Mouse (Mus musculus) forebrain, embryonic 11.5 days (tissue): ENCODE measurements at regions not wholly inside any gene's neighbourhood (a gene's known extent, or its start where the extent isn't known, plus 50 kb on each side); places are given as distances from the start of the nearest gene placed in this dataset.
A peak's percentile ranks its signal among the peaks of the same experiment; 100 is the strongest.
"Not testable (repeated sequence)": the region's sequence is repeated elsewhere in the genome, so short reads cannot be mapped to it uniquely, and the experiment has no call there.

ENCODE experiments used
- ATAC-seq: fragments of 200-750 bp; cut with Nextera tagmentation; replicated peaks from 2 replicates; pipeline ENCODE4 v1.8.0; 2017; ENCODE audit warnings: moderate TSS enrichment; ENCODE audit not compliant: low FRiP score
- DNase-seq: peaks from one replicate; pipeline ENCODE4 v3.0.0-alpha.2; 2017; ENCODE audit warnings: low spot score
- H3K27ac ChIP-seq: fragments of 300-500 bp; sonication (generic); 2 replicates; pipeline ENCODE4 v1.5.1; 2014; ENCODE audit warnings: low read depth, low read length
- H3K27me3 ChIP-seq: fragments of 300-500 bp; sonication (generic); 2 replicates; pipeline ENCODE4 v1.6.1; 2014; ENCODE audit warnings: mild to moderate bottlenecking, low read length, mixed read lengths; ENCODE audit not compliant: control insufficient read depth, insufficient read depth
- H3K36me3 ChIP-seq: fragments of 300-500 bp; sonication (generic); 2 replicates; pipeline ENCODE4 v1.6.1; 2014; ENCODE audit warnings: mild to moderate bottlenecking, low read length, moderate library complexity, mixed read lengths; ENCODE audit not compliant: control insufficient read depth, insufficient read depth
- H3K4me1 ChIP-seq: fragments of 300-500 bp; sonication (generic); replicated peaks from 2 replicates; pipeline ENCODE4 v1.6.1; 2014; ENCODE audit warnings: low read length, mixed read lengths; ENCODE audit not compliant: control insufficient read depth, insufficient read depth
- H3K4me2 ChIP-seq: fragments of 300-500 bp; sonication (generic); 2 replicates; pipeline ENCODE4 v1.6.1; 2014; ENCODE audit warnings: low read depth, mild to moderate bottlenecking, low read length, moderate library complexity, mixed read lengths; ENCODE audit not compliant: severe bottlenecking
- H3K4me3 ChIP-seq: fragments of 300-500 bp; sonication (generic); 2 replicates; pipeline ENCODE4 v1.5.1; 2014; ENCODE audit warnings: low read depth, low read length
- H3K9ac ChIP-seq: fragments of 300-500 bp; sonication (generic); 2 replicates; pipeline ENCODE4 v1.6.1; 2014; ENCODE audit warnings: low read length
- H3K9me3 ChIP-seq: fragments of 300-500 bp; sonication (generic); 2 replicates; pipeline ENCODE4 v1.6.1; 2016; ENCODE audit warnings: low read length, mixed read lengths; ENCODE audit not compliant: control insufficient read depth
- WGBS: fragments of 180-500 bp; shearing (Covaris S2); extraction: QIAGEN DNeasy Blood & Tissue Kit; methylation state at CpG from one replicate; pipeline ENCODE4 v1.1.7; 2014; 5-methylcytosine and 5-hydroxymethylcytosine counted together

DNA sequence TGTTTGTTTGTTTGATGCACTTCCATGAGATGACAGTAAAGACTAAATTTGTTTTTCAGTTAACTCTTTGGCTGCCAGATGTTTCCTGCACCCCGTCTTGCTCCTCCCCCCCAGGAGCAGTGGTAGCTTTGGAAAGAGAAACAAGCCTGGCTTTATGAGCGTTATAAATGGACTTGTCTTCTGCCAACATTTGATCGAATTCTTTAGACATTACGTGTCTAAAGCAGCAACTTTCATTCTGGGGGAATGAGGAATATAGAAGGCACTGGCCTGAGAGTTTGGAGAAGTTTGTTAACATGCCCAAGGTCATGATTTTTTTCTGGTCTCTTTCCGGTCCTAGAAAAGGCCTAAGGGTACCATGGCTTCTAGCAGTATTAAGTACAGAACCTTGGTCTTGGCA lies 148.8 kb upstream of the Fbxl4 start:
- H3K4me3 ChIP-seq = no peak overlapping the region
- no peaks in the 10 kb centered on the region for H3K27me3 ChIP-seq
- H3K27ac ChIP-seq = no peak overlapping the region
- no peaks in the 10 kb centered on the region for H3K36me3 ChIP-seq
- H3K9ac ChIP-seq = no peak overlapping the region
- no peak overlapping the region for H3K4me2 ChIP-seq
- DNase-seq = no peak
- H3K4me1 ChIP-seq = no peaks in the 10 kb centered on the region
- WGBS = 87% methylated on average over 5 of the region's 5 CpGs
- no peaks in the 10 kb centered on the region for H3K9me3 ChIP-seq
- ATAC-seq = no peak

DNA sequence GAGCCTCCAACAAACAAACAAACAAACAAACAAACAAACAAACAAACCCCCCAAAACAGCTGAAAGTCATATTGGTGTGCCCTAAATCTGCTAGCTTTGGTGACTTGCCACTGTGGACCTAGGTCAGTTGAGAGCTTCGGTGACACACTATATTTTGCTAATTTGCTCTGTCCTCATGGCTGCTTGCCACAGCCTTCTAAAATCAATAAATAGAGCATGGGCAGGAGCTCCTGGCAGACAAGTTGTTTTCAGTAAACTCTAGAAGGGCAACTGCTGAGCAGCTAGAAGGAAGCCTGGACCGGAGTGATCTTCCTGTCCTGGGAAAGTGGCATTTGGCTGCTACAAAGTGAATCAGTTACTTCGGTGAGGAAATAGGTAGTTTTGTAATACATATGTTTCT lies 119.7 kb upstream of the Fbxl4 start:
- Histone ChIP-seq H3K36me3 (no peaks in the 10 kb centered on the region), H3K4me2 (no peak overlapping the region), H3K4me1 (no peaks in the 10 kb centered on the region), H3K27me3 (no peaks in the 10 kb centered on the region), H3K4me3 (no peak overlapping the region), H3K27ac (no peak overlapping the region), H3K9ac (no peak overlapping the region), H3K9me3 (no peaks in the 10 kb centered on the region)
- WGBS = 90% methylated on average over 3 of the region's 3 CpGs
- ATAC-seq = no peak
- no peak for DNase-seq

DNA sequence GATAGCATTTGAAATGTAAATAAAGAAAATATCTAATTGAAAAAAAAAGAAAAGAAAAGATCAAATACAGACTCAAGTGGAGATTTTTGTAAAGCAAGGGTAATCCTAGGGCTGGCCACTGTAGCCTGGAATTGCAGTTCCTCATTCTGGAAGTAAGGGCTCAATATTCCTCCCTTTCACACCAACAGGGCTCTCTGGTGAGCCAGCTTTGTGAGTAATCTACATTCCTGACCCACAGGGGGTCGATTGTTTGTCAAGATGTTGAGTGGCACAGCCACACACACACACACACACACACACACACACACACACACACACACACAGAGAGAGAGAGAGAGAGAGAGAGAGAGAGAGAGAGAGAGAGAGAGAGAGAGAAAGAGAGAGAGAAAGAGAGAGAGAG lies 107.1 kb upstream of the Fbxl4 start:
- H3K36me3 ChIP-seq, H3K9ac ChIP-seq, ATAC-seq, H3K4me2 ChIP-seq, H3K4me1 ChIP-seq, H3K27me3 ChIP-seq, H3K27ac ChIP-seq, H3K4me3 ChIP-seq, H3K9me3 ChIP-seq, DNase-seq: not testable (repeated sequence)
- WGBS = 43% methylated on average over 1 of the region's 1 CpGs

DNA sequence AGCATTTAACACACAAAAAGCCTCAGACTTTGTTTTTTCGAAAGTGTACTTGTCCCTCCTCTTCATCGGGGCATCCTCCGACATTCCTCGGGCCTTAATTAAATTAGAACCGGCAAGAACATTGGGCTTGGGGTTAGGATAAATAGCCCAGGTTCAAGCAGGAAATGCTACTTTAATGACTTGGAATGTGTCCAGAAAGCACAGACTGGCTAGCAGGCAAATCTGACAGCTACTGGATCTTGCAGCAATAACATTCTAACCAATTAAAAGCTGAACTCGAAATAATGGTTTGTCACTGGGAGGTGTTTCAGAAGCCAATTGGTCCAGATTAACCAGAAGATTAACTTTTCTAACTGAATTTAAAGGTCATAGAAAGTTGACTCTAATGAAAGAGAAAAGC lies 93.4 kb upstream of the Fbxl4 start:
- no peak for DNase-seq
- no peaks in the 10 kb centered on the region for H3K27me3 ChIP-seq
- no peaks in the 10 kb centered on the region for H3K36me3 ChIP-seq
- no peak overlapping the region for H3K27ac ChIP-seq
- ATAC-seq = peak; percentile 55; the same call in 1 of the 2 replicates
- H3K9ac ChIP-seq = no peak overlapping the region
- 33% methylated on average over 6 of the region's 6 CpGs for WGBS
- no peaks in the 10 kb centered on the region for H3K9me3 ChIP-seq
- H3K4me3 ChIP-seq = no peak overlapping the region
- no peaks in the 10 kb centered on the region for H3K4me1 ChIP-seq
- H3K4me2 ChIP-seq = no peak overlapping the region

DNA sequence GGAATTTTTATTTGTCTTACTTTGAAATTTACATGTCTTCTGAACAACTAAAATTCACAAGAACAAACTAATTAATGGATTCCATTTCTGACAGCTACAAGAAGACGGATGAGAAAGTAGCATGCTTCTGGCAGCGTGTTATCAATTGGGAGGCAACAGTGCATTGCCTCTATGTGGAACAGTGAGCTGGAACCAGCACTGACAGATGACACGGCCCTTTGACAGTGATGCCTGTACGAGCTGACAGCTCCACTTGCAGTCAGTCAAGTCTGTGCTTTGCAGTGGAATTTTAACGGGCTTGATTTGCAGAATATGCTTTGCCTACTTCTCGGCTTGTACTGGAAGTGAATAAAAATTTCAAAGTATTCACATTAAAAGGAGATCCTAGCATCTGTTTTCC lies 88.3 kb upstream of the Fbxl4 start:
- WGBS = 69% methylated on average over 6 of the region's 6 CpGs
- Histone ChIP-seq H3K4me3 (no peak overlapping the region), H3K9ac (no peak overlapping the region), H3K9me3 (no peaks in the 10 kb centered on the region), H3K36me3 (no peaks in the 10 kb centered on the region), H3K27me3 (no peaks in the 10 kb centered on the region), H3K27ac (no peak overlapping the region), H3K4me1 (no peaks in the 10 kb centered on the region), H3K4me2 (no peak overlapping the region)
- ATAC-seq = no peak
- no peak for DNase-seq

DNA sequence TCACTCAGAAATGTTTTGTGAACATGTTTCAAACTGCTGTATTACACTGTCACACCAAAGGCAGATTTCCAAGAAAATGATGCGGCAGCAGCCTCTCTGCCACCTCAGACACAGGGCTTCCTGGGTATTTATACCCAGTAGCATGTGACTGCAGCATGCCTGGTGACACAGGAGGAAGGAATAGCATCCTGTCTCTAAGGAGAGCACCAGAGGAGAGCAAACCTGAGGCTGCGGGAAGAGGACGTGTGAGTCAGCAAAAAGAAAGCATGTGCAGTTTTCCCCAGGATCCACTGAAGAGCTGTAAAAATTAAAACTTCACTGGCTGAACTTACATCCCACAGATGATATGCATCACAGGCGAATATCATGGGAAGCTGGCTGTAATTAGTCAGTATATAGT lies 83.2 kb upstream of the Fbxl4 start:
- 86% methylated on average over 4 of the region's 4 CpGs for WGBS
- no peak overlapping the region for H3K4me3 ChIP-seq

DNA sequence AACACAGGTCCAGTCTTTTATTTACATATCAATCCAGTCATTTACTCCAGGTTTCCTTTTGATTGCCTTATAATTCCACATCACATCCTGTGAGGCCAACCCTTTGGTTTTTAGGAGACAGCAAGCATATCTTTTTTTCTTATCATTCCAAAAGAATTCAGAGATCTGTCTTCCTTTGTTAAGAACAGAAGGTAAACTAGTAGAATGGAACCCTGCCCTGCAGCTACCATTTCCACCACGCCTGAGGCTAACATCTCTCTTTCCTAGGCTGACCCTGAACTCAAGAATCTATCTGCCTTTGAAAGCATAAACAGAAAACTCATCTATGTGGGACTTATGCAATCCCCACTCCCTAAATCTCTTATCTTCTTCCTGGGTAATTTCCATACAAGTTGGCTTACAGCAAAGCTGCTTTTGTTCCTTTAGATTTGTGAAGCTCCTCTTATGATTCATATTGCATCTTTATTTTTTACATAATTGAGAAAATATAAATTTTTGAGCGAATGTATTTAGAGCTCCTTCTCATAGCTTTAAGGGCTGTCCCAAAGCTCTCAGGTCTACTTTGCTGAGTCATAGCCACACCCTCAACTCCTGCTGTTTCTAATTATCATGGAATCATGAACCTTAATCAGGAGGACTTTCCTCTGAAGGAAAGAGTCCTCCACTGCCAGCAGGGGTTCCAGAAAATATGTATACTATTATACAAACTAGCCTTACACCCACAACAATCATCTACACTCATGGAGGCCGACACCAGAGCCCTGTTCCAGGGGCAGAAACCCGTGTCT lies 74.6 kb upstream of the Fbxl4 start:
- WGBS = 72% methylated on average over 4 of the region's 4 CpGs
- H3K36me3 ChIP-seq = no peaks in the 10 kb centered on the region
- no peak overlapping the region for H3K4me3 ChIP-seq
- H3K27ac ChIP-seq = no peak overlapping the region
- no peaks in the 10 kb centered on the region for H3K27me3 ChIP-seq
- no peak for DNase-seq
- ATAC-seq = no peak
- H3K4me1 ChIP-seq = no peaks in the 10 kb centered on the region
- H3K4me2 ChIP-seq = no peak overlapping the region
- no peak overlapping the region for H3K9ac ChIP-seq
- H3K9me3 ChIP-seq = no peaks in the 10 kb centered on the region

More for the DNA sequence above, 83.2 kb upstream of the Fbxl4 start:
- ATAC-seq (no peak), DNase-seq (no peak)
- H3K27ac ChIP-seq = no peak overlapping the region
- no peaks in the 10 kb centered on the region for H3K9me3 ChIP-seq
- H3K4me1 ChIP-seq = no peaks in the 10 kb centered on the region
- H3K4me2 ChIP-seq = no peak overlapping the region
- H3K27me3 ChIP-seq = no peaks in the 10 kb centered on the region
- no peaks in the 10 kb centered on the region for H3K36me3 ChIP-seq
- no peak overlapping the region for H3K9ac ChIP-seq

DNA sequence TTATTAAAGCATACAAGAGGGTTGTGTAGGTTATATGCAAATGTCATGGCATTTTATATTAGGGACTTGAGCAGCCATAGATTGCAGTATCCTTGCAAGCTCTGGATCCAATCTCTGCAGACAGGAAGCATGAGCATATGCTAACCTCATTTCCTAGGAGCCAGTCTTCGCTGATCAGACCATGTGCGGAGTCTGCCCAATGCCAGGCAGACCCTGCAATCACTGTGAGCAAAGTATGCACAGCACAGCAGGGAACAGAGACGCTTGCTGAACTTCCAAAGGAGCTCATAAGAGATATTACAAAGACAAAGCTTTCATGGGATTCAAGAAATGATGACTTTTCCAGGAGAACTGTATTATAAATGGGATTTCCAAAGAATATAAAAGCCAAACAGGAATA lies 65.2 kb upstream of the Fbxl4 start:
- WGBS = 69% methylated on average over 3 of the region's 3 CpGs
- 0 out of 2 replicates have a peak, but pooled peaks have one; percentile 44 for ATAC-seq
- no peak overlapping the region for H3K4me3 ChIP-seq
- no peak overlapping the region for H3K4me2 ChIP-seq
- no peak for DNase-seq
- no peaks in the 10 kb centered on the region for H3K27me3 ChIP-seq
- no peaks in the 10 kb centered on the region for H3K4me1 ChIP-seq
- H3K9me3 ChIP-seq = no peaks in the 10 kb centered on the region
- H3K27ac ChIP-seq = no peak overlapping the region
- H3K36me3 ChIP-seq = no peaks in the 10 kb centered on the region
- H3K9ac ChIP-seq = no peak overlapping the region

DNA sequence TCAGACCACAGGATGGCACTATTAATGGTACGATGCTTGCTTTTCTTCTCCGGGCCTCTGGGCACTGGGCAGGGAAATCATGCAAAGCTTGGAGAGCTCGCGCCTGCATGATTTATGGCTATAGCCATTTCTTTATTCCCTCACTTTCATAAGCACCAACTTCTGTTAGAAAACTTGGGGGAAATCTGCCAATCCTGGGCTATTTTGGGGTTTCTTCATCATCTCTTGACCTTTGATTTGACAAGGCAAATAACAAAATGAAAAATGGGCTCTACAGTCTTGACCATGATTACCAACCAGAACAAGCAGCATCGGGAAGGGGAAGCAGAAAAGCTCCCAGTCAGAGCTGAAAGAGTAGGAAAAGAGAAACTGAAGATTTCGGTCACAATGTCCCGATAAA lies 57.1 kb upstream of the Fbxl4 start:
- WGBS = 92% methylated on average over 7 of the region's 7 CpGs
- no peak overlapping the region for H3K4me2 ChIP-seq
- H3K9ac ChIP-seq = no peak overlapping the region
- no peaks in the 10 kb centered on the region for H3K27me3 ChIP-seq
- no peak overlapping the region for H3K27ac ChIP-seq
- H3K4me1 ChIP-seq = no peaks in the 10 kb centered on the region
- no peaks in the 10 kb centered on the region; the same call in 1 of the 2 replicates for H3K9me3 ChIP-seq
- no peak for ATAC-seq
- no peak for DNase-seq
- H3K4me3 ChIP-seq = no peak overlapping the region
- H3K36me3 ChIP-seq = no peaks in the 10 kb centered on the region
